Mouse (Mus musculus) thymus, adult 18-20 months (tissue): ENCODE measurements at regions not wholly inside any gene's neighbourhood (a gene's known extent, or its start where the extent isn't known, plus 50 kb on each side); places are given as distances from the start of the nearest gene placed in this dataset.

Experiments
- DNase-seq, 2 experiments: peaks; one replicate each; pipeline ENCODE4 v3.0.0; 2022; ENCODE audit warnings: mixed read lengths in 2 of 2

DNA sequence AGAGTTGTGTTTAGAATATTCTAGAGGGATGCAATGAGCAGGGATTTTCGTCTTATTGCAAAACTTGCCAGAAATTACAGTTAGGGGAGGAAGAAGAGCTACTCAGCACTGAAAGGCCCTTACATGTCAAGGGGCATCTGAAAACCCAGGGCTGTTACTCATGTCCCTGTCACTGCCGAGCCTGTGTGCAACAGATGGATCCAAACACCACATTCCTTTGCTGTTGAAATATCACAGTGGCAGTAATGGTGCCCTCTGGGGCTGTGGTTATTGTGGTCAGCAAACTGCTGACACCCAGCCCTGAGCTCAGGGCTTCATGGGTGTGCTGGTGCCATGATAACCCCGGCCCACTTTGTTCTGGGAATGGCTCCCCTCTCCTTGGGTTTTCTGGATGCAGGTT, 114.3 kb upstream of the Ercc6l2 start:
- DNase-seq, result no peak

DNA sequence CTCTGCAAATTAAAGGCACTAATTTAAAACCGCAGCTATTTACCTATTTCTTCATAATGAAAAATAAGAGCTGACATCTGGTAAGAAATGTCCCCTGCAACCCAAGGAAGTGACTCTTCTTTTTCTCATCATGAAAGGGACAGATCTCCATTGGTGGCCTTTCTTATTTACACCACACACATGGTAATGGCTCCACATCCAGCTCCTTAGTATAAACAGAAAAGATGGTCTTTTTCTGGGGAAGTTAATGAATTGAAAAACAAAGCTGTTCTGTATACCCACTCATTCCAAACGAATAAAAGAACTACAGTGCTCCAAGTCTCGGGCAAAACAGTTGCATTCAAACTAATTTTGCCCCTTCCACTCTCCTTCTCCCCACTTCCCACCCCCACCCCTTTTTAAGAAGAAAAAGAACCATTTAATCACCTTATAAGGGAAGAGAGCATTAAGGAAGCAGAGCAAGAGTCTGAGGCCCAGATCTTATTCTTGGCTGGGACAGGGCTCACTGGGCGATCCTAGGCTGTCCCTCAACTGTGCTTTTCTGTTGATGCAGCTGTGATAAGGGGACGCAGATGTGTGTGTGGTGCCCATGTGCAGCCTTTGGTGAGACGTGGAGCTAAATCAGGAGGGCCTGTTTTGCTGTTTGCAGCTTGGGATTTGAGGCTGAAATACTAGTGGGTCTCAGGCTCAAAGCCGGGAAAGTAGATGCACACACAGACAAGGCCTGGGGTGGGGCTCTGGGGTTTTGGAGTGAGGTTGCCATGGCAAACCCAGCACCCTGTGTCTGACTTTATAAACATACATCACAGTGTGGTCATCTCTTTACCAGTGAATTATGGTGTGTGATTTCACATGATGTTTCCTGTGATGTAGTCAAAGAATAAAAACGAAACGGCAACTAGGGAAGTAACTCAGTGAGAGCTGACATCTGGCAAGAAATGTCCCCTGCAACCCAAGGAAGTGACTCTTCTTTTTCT, 113.6 kb upstream of the Ercc6l2 start:
- DNase-seq, result no peak

DNA sequence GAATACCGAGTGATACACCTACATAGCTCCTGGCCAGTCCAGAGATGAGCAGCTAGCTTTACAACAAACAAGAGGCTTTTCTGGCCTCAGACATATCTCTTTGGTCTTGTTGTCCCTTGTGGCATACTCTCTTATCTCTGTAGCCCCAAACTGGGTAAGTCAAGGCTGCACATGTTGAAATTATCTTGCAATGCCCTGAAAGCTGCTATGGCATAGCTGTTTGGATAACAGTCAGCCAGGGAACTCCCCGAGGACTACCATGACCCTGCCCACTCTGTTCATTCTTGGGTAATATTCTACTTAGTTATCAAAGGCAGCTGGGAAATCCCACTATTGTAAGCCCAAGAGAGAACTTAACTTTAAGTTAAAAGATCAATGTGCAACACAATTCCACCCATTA, 106.5 kb upstream of the Ercc6l2 start:
- DNase-seq, result no peak

GRCm38 (mm10) chr13:63713137-63713536, 101.9 kb upstream of the Ercc6l2 start:
- no peak for DNase-seq

- DNase-seq, result no peak
Observed at GRCm38 (mm10) chr13:63716498-63716897, 98.5 kb upstream of the Ercc6l2 start.

DNA sequence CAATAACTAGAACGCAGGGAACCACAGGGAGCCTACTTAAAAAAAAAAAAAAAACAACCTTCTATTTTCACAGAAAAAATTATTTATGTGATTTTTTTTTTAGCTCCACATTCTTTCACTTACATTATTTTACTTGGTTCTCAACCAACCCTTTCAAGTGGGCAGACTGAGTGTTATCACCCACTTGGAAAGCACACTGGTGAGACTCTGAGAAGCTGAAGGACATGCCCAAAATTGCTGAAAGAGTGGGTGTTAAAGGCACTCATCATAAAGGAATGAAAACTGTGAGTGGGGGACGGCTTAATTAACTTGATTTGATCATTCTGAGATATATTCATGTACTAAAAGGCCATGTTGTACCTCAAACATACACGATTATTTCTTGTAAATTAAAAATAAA, 97.8 kb upstream of the Ercc6l2 start:
- DNase-seq, result no peak

DNA sequence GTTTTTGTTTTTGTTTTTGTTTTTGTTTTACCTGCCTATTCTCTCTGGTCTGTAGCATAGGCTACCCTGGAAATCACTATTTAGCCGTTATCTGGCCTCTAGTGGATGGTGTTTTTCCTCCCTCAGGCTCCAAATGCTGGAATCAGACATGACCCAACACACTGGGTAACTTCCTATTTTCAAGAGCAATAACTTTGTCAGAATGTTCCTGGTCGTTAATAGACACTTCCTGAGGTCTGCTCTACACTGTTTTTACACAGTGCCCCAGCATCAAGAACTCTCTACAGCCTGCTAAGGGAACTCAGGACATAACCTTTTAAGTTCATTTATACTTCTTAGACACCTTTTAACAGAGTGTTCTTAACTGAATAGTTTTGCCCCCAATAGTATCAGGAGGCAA, 96.3 kb upstream of the Ercc6l2 start:
- DNase-seq, result no peak

DNA sequence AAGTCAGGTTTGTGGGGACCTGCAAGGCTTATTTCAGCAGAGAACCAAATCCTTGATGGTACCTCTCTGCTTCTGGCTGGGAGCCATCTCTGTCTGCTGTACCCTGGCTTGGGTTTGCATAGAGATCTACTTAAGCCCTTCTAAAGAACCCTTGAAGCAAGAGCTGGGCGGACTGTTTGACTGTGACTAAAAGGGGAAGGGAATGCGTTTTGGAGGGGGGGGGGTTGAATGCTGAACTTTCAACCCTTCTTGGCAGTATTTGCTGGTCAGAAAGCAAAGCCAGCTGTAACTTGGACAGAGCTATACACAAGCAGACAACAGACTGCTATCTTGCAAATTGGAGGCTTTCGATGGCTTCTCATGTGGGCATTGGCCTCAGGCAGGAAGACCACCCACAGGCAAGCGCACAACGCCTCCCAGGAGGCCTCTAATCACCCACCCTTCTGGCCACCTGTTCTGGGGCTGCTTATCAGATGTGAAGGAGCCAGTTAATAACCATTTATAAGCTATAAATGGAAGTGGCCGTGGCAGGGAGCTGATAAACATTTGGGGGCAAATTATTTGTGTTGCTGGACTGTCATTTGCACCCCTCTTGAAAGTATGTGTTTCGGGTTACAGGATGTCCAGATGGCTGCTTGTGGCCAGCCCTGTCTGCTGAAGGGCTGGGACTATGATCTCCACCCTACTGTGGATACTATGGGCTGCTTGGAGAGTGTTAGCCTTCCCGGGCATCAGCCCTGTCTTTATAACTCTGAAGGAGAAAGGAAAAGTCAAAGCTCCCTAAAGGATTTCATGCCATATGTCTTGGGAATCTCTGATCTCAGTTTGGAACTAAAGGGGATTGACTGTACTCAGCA, 95.5 kb upstream of the Ercc6l2 start:
- DNase-seq, result no peak

DNA sequence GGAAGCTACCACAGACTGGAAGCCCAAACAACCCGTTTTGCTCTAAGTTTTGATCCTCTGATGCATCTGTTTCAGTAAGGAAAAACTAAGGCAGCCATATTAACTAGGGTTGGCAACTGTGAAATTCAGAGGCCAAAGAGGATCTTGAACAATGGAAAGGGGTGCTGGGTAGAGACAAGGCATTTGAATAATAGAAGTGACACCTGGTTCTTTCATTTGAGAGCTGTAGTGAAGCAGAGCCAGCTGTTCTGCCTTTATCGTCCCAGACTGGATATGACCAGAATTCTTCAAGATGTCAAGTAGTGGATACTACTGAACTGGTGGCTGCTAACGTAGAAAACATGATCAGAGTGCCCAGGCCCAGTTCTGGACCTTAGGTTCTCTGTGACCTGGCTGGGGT, 94.4 kb upstream of the Ercc6l2 start:
- no peak for DNase-seq

- no peak for DNase-seq
Observed at GRCm38 (mm10) chr13:63721011-63721625, 93.9 kb upstream of the Ercc6l2 start.

DNA sequence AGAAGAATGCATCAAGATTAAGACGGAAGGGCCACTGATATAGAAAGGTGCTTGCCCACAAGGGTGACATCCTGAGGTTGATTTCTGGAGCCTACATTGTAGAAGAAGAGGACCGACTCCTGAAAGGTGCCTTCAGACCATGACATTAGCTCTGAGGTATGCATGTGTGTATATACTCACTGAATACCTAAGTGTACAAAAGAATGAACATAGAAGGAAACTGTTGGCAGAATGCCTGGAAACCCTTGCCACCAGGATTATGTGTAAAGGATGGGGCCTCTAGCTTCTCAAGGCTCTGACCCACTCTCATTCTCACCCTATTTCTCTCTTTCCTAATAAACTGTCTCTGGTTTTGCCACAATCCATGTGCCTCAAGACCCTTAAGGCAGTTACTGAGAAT, 90.7 kb upstream of the Ercc6l2 start:
- no peak for DNase-seq

DNA sequence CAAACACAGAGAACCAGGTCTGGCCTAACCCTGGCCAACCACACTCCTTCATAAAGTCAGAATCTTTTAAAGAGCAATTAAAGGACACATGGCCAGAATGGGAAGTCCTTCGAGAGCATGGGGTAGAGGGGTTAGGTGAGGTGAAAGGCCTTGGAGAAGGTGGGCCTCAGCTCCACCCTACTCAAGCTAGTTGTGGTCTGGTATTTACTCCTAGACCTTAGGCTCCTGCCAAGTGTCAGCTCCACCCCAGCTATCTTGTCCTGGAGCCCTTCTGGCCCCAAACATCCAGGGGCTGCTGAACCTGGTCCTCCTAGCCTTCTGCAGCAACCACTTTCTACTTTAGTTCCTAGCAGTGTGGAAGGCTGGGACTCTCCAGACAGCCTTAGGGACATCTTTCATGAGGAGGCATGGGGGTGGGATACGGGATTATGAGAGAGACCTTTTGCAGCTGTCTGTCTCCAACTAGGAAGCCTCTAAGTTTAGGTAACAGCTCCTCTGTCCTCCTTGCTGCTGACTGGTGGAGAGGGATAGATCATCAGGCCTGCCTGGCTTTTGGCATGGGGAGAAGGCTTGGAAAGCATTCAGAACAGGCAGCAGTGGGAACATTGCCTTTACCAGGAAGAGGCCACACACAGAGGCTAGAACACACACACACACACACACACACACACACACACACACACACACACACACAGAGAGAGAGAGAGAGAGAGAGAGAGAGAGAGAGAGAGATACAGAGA, 90.0 kb upstream of the Ercc6l2 start:
- DNase-seq, result no peak

- DNase-seq, result no peak
Observed at GRCm38 (mm10) chr13:63726035-63726434, 89.0 kb upstream of the Ercc6l2 start.

GRCm38 (mm10) chr13:63726509-63726908, 88.5 kb upstream of the Ercc6l2 start:
- DNase-seq, result no peak

DNA sequence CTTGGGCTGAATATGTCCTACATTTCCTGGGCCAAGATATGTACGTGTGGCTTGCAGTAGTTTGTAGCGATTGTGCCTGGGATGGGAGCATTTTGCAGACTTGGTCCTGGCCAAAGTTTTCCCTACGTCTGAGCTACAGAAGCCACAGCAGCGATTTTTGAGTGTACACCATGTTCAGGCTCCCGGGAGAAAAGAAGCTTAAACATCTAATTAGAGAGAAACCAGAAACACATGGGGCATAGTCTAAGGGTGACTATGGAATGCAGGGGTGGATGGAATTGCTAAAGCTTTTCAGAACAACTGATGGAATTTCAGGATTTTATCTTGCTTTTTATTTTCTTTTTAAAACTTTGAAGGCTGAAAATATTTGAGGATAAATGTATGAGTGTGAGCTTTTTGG, 79.3 kb upstream of the Ercc6l2 start:
- DNase-seq, result no peak

GRCm38 (mm10) chr13:63741879-63742278, 73.2 kb upstream of the Ercc6l2 start:
- no peak for DNase-seq

GRCm38 (mm10) chr13:63748788-63749187, 66.3 kb upstream of the Ercc6l2 start:
- DNase-seq, result no peak

- DNase-seq, result no peak
Observed at GRCm38 (mm10) chr13:63749997-63750396, 65.0 kb upstream of the Ercc6l2 start.

GRCm38 (mm10) chr13:63751196-63751595, 63.8 kb upstream of the Ercc6l2 start:
- DNase-seq, result no peak

- DNase-seq, result no peak
Observed at GRCm38 (mm10) chr13:63757061-63757460, 58.0 kb upstream of the Ercc6l2 start.

- DNase-seq, result no peak
Observed at GRCm38 (mm10) chr13:63761542-63761941, 53.5 kb upstream of the Ercc6l2 start.
